Mouse (Mus musculus): ENCODE measurements around the gene St3gal3. TPM values are rescaled to one million over a fixed set of nuclear protein-coding genes. Genes with fewer than 3 reads are reported as not detected.

St3gal3 gene
- polyA plus RNA-seq, 1 experiment = 6.8 TPM

- TF ChIP-seq CTCF (IDR thresholded peaks at IDR 0.05; ENCODE audit: control insufficient read depth, insufficient read depth, low read length) (no peak), POLR2A (IDR thresholded peaks at IDR 0.05; ENCODE audit: borderline replicate concordance, control insufficient read depth, low read depth, low read length) (no peak)
- no peak overlapping the region for H3K27ac ChIP-seq (ENCODE audit: control insufficient read depth, insufficient read depth, low read depth, low read length, poor library complexity)
- 83% methylated on average over 6 of the region's 6 CpGs for WGBS
- H3K4me1 ChIP-seq (ENCODE audit: control insufficient read depth, insufficient read depth, low read length) = no peaks in the 10 kb centered on the region; the same call in 1 of the 2 replicates
- no peak overlapping the region for H3K4me3 ChIP-seq (replicated peaks; ENCODE audit: control insufficient read depth, low read depth, low read length)
Observed at GRCm38 (mm10) chr4:118029892-118030291, 104.8 kb downstream of the St3gal3 start.

GRCm38 (mm10) chr4:118028994-118029393 is 105.7 kb downstream of the St3gal3 start:
- TF ChIP-seq POLR2A (IDR thresholded peaks at IDR 0.05; ENCODE audit: borderline replicate concordance, control insufficient read depth, low read depth, low read length) (no peak), CTCF (IDR thresholded peaks at IDR 0.05; ENCODE audit: control insufficient read depth, insufficient read depth, low read length) (no peak)
- no peak overlapping the region for H3K4me3 ChIP-seq (replicated peaks; ENCODE audit: control insufficient read depth, low read depth, low read length)
- H3K27ac ChIP-seq (ENCODE audit: control insufficient read depth, insufficient read depth, low read depth, low read length, poor library complexity) = no peak overlapping the region
- H3K4me1 ChIP-seq (ENCODE audit: control insufficient read depth, insufficient read depth, low read length) = no peaks in the 10 kb centered on the region; the same call in 1 of the 2 replicates
- 90% methylated on average over 9 of the region's 9 CpGs for WGBS

GRCm38 (mm10) chr4:118025931-118026330 is 108.8 kb downstream of the St3gal3 start:
- 82% methylated on average over 7 of the region's 7 CpGs for WGBS
- Histone ChIP-seq H3K4me3 (replicated peaks; ENCODE audit: control insufficient read depth, low read depth, low read length) (no peak overlapping the region), H3K27ac (ENCODE audit: control insufficient read depth, insufficient read depth, low read depth, low read length, poor library complexity) (no peak overlapping the region), H3K4me1 (ENCODE audit: control insufficient read depth, insufficient read depth, low read length) (no peaks in the 10 kb centered on the region)
- TF ChIP-seq CTCF (IDR thresholded peaks at IDR 0.05; ENCODE audit: control insufficient read depth, insufficient read depth, low read length) (no peak), POLR2A (IDR thresholded peaks at IDR 0.05; ENCODE audit: borderline replicate concordance, control insufficient read depth, low read depth, low read length) (no peak)

- 85% methylated on average over 7 of the region's 7 CpGs for WGBS
- TF ChIP-seq CTCF (IDR thresholded peaks at IDR 0.05; ENCODE audit: control insufficient read depth, insufficient read depth, low read length) = no peak
- TF ChIP-seq POLR2A (IDR thresholded peaks at IDR 0.05; ENCODE audit: borderline replicate concordance, control insufficient read depth, low read depth, low read length) = no peak
- Histone ChIP-seq H3K4me1 (ENCODE audit: control insufficient read depth, insufficient read depth, low read length) (no peaks in the 10 kb centered on the region), H3K4me3 (replicated peaks; ENCODE audit: control insufficient read depth, low read depth, low read length) (no peak overlapping the region), H3K27ac (ENCODE audit: control insufficient read depth, insufficient read depth, low read depth, low read length, poor library complexity) (no peak overlapping the region)
Observed at GRCm38 (mm10) chr4:118025381-118025780, 109.3 kb downstream of the St3gal3 start.

- WGBS = 84% methylated on average over 3 of the region's 3 CpGs
- no peak overlapping the region for H3K27ac ChIP-seq (ENCODE audit: control insufficient read depth, insufficient read depth, low read depth, low read length, poor library complexity)
- TF ChIP-seq CTCF (IDR thresholded peaks at IDR 0.05; ENCODE audit: control insufficient read depth, insufficient read depth, low read length) = no peak
- TF ChIP-seq POLR2A (IDR thresholded peaks at IDR 0.05; ENCODE audit: borderline replicate concordance, control insufficient read depth, low read depth, low read length) = no peak
- no peak overlapping the region for H3K4me3 ChIP-seq (replicated peaks; ENCODE audit: control insufficient read depth, low read depth, low read length)
- H3K4me1 ChIP-seq (ENCODE audit: control insufficient read depth, insufficient read depth, low read length) = no peaks in the 10 kb centered on the region
Observed at GRCm38 (mm10) chr4:118022811-118023210, 111.9 kb downstream of the St3gal3 start.

GRCm38 (mm10) chr4:118022406-118022805 is 112.3 kb downstream of the St3gal3 start:
- no peak overlapping the region for H3K27ac ChIP-seq (ENCODE audit: control insufficient read depth, insufficient read depth, low read depth, low read length, poor library complexity)
- no peaks in the 10 kb centered on the region for H3K4me1 ChIP-seq (ENCODE audit: control insufficient read depth, insufficient read depth, low read length)
- no peak for TF ChIP-seq CTCF (IDR thresholded peaks at IDR 0.05; ENCODE audit: control insufficient read depth, insufficient read depth, low read length)
- TF ChIP-seq POLR2A (IDR thresholded peaks at IDR 0.05; ENCODE audit: borderline replicate concordance, control insufficient read depth, low read depth, low read length) = no peak
- 88% methylated on average over 4 of the region's 4 CpGs for whole genome bisulfite sequencing
- H3K4me3 ChIP-seq (replicated peaks; ENCODE audit: control insufficient read depth, low read depth, low read length) = no peak overlapping the region

GRCm38 (mm10) chr4:118019640-118020039 is 115.1 kb downstream of the St3gal3 start:
- TF ChIP-seq CTCF (IDR thresholded peaks at IDR 0.05; ENCODE audit: control insufficient read depth, insufficient read depth, low read length) = no peak
- TF ChIP-seq POLR2A (IDR thresholded peaks at IDR 0.05; ENCODE audit: borderline replicate concordance, control insufficient read depth, low read depth, low read length) = no peak
- H3K27ac ChIP-seq (ENCODE audit: control insufficient read depth, insufficient read depth, low read depth, low read length, poor library complexity) = no peak overlapping the region
- H3K4me1 ChIP-seq (ENCODE audit: control insufficient read depth, insufficient read depth, low read length) = no peaks in the 10 kb centered on the region; the same call in 1 of the 2 replicates
- H3K4me3 ChIP-seq (replicated peaks; ENCODE audit: control insufficient read depth, low read depth, low read length) = no peak overlapping the region
- WGBS = 92% methylated on average over 8 of the region's 8 CpGs

- Histone ChIP-seq H3K4me3 (replicated peaks; ENCODE audit: control insufficient read depth, low read depth, low read length) (no peak overlapping the region), H3K27ac (ENCODE audit: control insufficient read depth, insufficient read depth, low read depth, low read length, poor library complexity) (no peak overlapping the region), H3K4me1 (ENCODE audit: control insufficient read depth, insufficient read depth, low read length) (no peaks in the 10 kb centered on the region; the same call in 1 of the 2 replicates)
- WGBS = 87% methylated on average over 5 of the region's 5 CpGs
- no peak for TF ChIP-seq CTCF (IDR thresholded peaks at IDR 0.05; ENCODE audit: control insufficient read depth, insufficient read depth, low read length)
- no peak for TF ChIP-seq POLR2A (IDR thresholded peaks at IDR 0.05; ENCODE audit: borderline replicate concordance, control insufficient read depth, low read depth, low read length)
Observed at GRCm38 (mm10) chr4:118019218-118019617, 115.5 kb downstream of the St3gal3 start.

Measured in bone marrow, adult 2 months (tissue).